Mouse (Mus musculus) heart, embryonic 10.5 days (tissue): ENCODE results near the gene Nup133. TPM values are rescaled to one million over a fixed set of nuclear protein-coding genes. Genes with fewer than 3 reads are reported as not detected.

ENCODE experiments used
- DNase-seq: peaks from one replicate; pipeline ENCODE4 v3.0.0-alpha.2; 2017; ENCODE audit warnings: low spot score
- H3K27ac ChIP-seq: fragments of 300-500 bp; sonication (generic); 2 replicates; pipeline ENCODE4 v1.5.1; 2016; ENCODE audit warnings: mild to moderate bottlenecking
- H3K27me3 ChIP-seq: fragments of 300-500 bp; sonication (generic); 2 replicates; pipeline ENCODE4 v1.6.1; 2016; ENCODE audit warnings: mild to moderate bottlenecking; ENCODE audit not compliant: poor library complexity, insufficient read depth, severe bottlenecking
- H3K36me3 ChIP-seq: fragments of 300-500 bp; sonication (generic); 2 replicates; pipeline ENCODE4 v1.6.1; 2016; ENCODE audit warnings: mild to moderate bottlenecking, moderate library complexity
- H3K4me1 ChIP-seq: fragments of 300-500 bp; sonication (generic); 2 replicates; pipeline ENCODE4 v1.6.1; 2016; ENCODE audit warnings: mild to moderate bottlenecking
- H3K4me3 ChIP-seq: fragments of 300-500 bp; sonication (generic); 2 replicates; pipeline ENCODE4 v1.5.1; 2016; ENCODE audit warnings: mild to moderate bottlenecking, moderate library complexity
- H3K9me3 ChIP-seq: fragments of 300-500 bp; sonication (generic); 2 replicates; pipeline ENCODE4 v1.6.1; 2016; ENCODE audit warnings: mild to moderate bottlenecking, moderate library complexity
- WGBS: fragments of 180-500 bp; shearing (Covaris S2); methylation state at CpG from one replicate; pipeline ENCODE4 v1.1.7; 2016; 5-methylcytosine and 5-hydroxymethylcytosine counted together
- polyA plus RNA-seq: library from polyadenylated mRNA; unstranded; fragments of >200 nt; fragmentation: Nextera tagmentation; extraction: Ambion mirVana; gene quantifications from 2 replicates; pipeline ENCODE4 v1.2.1, GENCODE M21; 2016

Gene Nup133
- polyA plus RNA-seq, 1 experiment from 2014 or later: 37.8 TPM

DNA sequence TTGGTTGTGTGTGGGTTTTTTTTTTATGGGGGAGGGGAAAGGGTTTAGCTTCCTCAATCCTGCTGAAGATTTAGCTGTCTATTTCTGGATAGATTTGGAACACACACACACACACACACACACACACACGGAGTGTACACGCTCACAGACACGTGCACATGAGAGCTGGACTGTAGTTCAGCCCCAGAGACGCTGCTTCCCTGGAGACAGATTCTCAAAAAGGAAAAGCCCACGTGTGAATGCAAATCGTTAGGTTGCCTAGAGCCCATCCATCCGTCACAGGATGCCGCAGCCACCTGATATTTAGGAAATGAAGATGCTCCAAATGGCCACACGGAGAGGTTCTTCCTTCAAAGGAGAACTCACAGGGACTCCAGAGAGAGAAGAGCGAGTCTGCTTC lies 68.8 kb downstream of the Nup133 start:
- WGBS: 71% methylated on average over 10 of the region's 10 CpGs

DNA sequence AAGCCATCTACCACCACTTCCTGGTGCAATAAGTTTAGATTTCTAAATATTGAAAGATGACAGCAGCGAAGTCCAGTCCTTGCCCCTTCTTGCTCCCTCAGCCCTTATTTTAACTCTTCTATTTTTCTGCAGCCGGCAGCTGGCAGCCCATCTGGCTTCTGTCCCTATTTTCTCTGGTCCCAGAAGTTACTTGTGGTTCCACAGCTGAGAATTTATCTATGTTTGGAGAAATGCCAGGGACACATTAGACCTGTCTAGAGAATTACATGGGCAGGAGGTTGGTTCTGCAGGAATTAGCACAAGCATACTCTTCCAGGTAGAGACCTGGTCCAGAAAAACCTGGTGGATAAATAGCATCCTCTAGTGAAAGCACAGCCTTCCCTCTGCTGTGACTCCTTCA lies 71.2 kb downstream of the Nup133 start:
- H3K4me1 ChIP-seq: peaks cover 26% of the 10 kb centered on the region
- H3K36me3 ChIP-seq: no peaks in the 10 kb centered on the region
- H3K4me3 ChIP-seq: no peak overlapping the region
- H3K9me3 ChIP-seq: no peaks in the 10 kb centered on the region
- 0 out of 2 replicates have a peak, but pooled peaks cover 3% of the 10 kb centered on the region for H3K27me3 ChIP-seq
- no peak for DNase-seq
- WGBS: 70% methylated on average over 2 of the region's 2 CpGs
- no peak overlapping the region for H3K27ac ChIP-seq

More for the DNA sequence above, 68.8 kb downstream of the Nup133 start:
- no peak for DNase-seq
- Histone ChIP-seq H3K4me1 (peaks cover 42% of the 10 kb centered on the region), H3K27me3 (peaks cover 24% of the 10 kb centered on the region; the same call in 1 of the 2 replicates), H3K9me3 (no peaks in the 10 kb centered on the region), H3K4me3 (no peak overlapping the region), H3K27ac (no peak overlapping the region), H3K36me3 (no peaks in the 10 kb centered on the region)

DNA sequence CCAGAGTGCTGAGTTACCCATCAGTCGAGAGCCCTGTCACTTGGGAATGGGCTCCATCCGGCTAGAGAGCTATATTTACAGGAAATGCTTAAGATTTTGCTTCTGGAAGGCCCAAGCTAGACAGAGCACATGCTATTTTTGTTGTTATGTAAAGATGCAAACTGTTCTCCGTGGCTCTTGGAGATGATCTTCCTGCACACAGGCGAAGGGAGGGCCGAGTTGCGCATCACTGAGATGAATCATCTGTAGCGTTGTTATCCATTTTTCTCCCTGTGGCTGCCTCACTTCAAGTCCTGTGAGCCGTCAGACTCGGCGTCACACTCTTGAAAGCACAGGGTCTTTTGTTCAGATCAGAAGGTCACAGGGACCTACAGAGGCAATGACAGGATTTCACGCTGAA lies 74.7 kb downstream of the Nup133 start:
- Histone ChIP-seq H3K9me3 (no peaks in the 10 kb centered on the region), H3K27me3 (no peaks in the 10 kb centered on the region), H3K27ac (no peak overlapping the region), H3K4me1 (peaks cover 27% of the 10 kb centered on the region), H3K4me3 (no peak overlapping the region), H3K36me3 (no peaks in the 10 kb centered on the region)
- 71% methylated on average over 11 of the region's 11 CpGs for WGBS
- DNase-seq: no peak

DNA sequence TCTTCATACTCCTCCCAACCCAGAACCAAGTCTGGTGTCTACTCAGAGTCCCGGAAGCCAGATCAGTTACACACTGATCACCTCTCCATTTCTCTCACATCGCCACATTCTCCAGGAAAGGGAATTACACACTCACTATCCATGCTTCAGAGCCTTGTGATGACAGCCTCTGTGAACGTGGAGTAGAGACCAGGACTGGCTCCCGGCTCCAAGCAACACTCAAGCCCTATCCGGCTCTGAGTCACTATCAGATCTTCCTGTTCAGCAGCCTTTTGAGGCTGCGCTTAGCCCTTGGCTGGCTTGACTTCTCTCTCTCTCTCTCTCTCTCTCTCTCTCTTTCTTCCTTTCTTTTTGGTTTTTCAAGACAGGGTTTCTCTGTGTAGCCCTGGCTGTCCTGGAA lies 75.7 kb downstream of the Nup133 start:
- WGBS: 39% methylated on average over 6 of the region's 6 CpGs
- no peak for DNase-seq
- H3K27me3 ChIP-seq: no peaks in the 10 kb centered on the region
- H3K36me3 ChIP-seq: no peaks in the 10 kb centered on the region
- peak overlapping the region; percentile 24; the same call in 1 of the 2 replicates for H3K27ac ChIP-seq
- H3K9me3 ChIP-seq: no peaks in the 10 kb centered on the region
- peaks cover 25% of the 10 kb centered on the region for H3K4me1 ChIP-seq
- H3K4me3 ChIP-seq: no peak overlapping the region

DNA sequence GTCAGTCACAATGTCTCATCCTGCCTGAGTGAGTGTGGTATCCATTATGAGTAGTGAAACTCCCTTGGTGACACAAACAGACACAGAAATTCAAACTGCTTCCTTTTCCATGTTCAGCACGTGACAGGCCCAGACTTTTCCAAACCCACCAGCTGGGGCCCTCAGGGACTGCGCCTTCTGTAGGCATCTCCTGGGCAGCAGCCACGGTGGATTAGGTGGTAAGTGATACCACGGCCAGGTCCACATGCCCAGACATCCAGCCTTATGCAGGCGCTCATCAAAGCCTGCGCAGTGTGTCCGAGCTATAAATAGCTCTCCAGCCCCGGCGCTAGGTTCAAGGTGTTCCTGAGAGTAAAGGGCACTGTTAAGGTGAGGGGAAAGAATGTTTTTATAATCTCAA lies 77.0 kb downstream of the Nup133 start:
- Histone ChIP-seq H3K27me3 (no peaks in the 10 kb centered on the region), H3K4me1 (peaks cover 22% of the 10 kb centered on the region), H3K9me3 (no peaks in the 10 kb centered on the region), H3K27ac (no peak overlapping the region), H3K36me3 (no peaks in the 10 kb centered on the region), H3K4me3 (no peak overlapping the region)
- no peak for DNase-seq
- 45% methylated on average over 9 of the region's 9 CpGs for WGBS

DNA sequence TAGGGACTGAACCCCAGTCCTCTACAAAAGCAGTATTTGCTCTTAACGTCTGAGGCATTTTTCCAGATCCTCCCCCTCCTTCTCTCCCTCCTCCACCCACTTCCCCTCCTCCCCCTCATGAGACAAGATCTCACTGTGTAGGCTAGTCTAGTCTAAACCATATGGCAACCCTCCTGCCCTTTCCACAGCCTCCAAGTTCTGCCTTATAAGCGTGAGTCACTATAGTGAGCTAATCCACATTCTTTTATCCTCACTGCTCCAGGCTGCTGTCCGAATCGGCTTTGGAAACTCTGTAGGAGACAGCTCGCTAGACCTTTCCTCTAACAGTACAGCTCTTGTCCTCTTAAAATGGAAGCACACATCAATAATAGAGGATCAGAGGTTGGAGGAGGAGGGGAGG lies 82.1 kb downstream of the Nup133 start:
- Histone ChIP-seq H3K27me3 (peaks cover 20% of the 10 kb centered on the region; the same call in 1 of the 2 replicates), H3K27ac (no peak overlapping the region), H3K36me3 (no peaks in the 10 kb centered on the region), H3K9me3 (no peaks in the 10 kb centered on the region), H3K4me3 (no peak overlapping the region), H3K4me1 (peaks cover 9% of the 10 kb centered on the region)
- no peak for DNase-seq
- WGBS: 30% methylated on average over 5 of the region's 5 CpGs

DNA sequence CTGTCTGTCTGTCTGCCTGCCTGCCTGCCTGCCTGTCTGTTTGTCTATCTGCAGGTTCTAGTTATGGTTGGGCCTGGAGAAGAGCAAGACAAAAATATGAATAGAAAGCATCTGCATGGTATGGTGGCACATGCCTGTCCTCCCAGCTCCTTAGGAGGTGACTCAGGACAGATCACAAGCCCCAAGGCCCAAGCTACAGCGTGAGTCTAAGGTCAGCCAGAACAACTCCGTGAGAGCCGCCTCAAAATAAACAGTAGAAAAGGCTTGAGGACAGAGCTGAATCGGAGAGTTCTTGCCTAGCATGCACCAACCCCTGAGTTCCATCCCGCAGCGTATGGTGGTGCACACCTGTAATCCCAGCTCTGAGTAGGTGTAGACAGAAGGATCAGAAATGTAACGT lies 83.3 kb downstream of the Nup133 start:
- no peak overlapping the region for H3K27ac ChIP-seq
- peaks cover 7% of the 10 kb centered on the region for H3K4me1 ChIP-seq
- H3K9me3 ChIP-seq: no peaks in the 10 kb centered on the region
- peaks cover 32% of the 10 kb centered on the region; the same call in 1 of the 2 replicates for H3K27me3 ChIP-seq
- WGBS: 80% methylated on average over 7 of the region's 7 CpGs
- no peaks in the 10 kb centered on the region for H3K36me3 ChIP-seq
- H3K4me3 ChIP-seq: no peak overlapping the region
- no peak for DNase-seq

DNA sequence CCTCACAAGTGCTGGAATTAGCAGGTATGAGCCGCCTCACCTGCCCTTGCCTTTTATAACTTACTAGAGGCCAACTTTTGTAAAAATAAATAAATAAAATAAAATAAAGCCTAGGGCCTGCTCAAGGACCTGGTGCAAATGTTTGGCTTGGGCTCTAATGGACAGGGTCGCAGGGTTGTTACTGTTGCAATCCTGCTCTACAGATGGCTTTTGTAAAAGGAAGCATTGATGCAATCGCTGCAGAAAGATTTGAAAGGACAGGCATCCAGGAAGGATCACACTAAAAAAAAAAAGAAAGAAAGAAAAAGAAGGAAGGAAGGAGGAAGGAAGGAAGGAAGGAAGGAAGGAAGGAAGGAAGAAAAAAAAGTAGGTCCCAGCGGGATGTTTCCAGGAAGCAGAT lies 88.7 kb downstream of the Nup133 start:
- no peak for DNase-seq
- Histone ChIP-seq H3K36me3 (no peaks in the 10 kb centered on the region), H3K27me3 (peaks cover 33% of the 10 kb centered on the region), H3K27ac (no peak overlapping the region), H3K4me3 (0 out of 2 replicates have a peak overlapping the region, but pooled peaks have one; percentile 91), H3K9me3 (no peaks in the 10 kb centered on the region), H3K4me1 (peaks cover 13% of the 10 kb centered on the region)
- WGBS: 75% methylated on average over 4 of the region's 4 CpGs

DNA sequence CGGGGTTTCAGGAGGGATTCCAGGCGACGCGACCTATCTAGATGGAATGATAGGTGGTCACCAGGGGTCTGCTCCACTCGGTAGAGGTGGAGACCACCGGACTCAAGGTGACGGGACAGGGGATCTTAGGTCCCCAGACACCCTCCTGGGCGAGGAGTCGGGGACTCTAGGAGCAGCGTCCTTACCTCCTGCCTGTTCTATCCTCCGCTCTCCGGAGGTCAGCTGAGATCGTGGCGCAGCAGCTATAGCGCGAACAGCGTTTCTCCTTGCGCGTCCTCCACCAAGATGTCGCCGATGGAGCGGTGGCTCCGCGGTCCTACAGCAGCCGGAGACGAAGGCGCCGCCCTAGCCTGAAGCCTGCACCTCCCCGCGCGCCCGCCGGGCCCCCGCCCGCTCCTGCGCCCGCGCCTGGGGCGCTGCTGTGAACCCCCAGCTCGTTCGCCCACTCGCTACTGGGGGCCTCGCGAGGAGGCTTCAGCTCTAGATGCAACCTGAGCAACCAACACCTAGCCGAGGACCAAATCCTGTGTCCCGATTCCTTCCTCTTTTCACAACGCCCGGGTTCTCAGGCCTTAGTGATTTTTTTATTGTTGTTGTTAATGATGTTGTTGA lies 89.3 kb downstream of the Nup133 start, which contains the start of gene Ccsap:
Gene Ccsap, minus strand, starts transcription at position 562 of the 612 bp plus-strand sequence.
- H3K9me3 ChIP-seq: no peaks in the 10 kb centered on the region
- peaks cover 32% of the 10 kb centered on the region for H3K27me3 ChIP-seq
- H3K4me3 ChIP-seq: peak within 1 kb of the TSS; percentile 91
- WGBS: 1% methylated on average over 48 of the region's 48 CpGs
- DNase-seq: no peak
- H3K4me1 ChIP-seq: peaks cover 13% of the 10 kb centered on the region
- peak within 1 kb of the TSS; percentile 90 for H3K27ac ChIP-seq
- no peaks in the 10 kb centered on the region for H3K36me3 ChIP-seq

DNA sequence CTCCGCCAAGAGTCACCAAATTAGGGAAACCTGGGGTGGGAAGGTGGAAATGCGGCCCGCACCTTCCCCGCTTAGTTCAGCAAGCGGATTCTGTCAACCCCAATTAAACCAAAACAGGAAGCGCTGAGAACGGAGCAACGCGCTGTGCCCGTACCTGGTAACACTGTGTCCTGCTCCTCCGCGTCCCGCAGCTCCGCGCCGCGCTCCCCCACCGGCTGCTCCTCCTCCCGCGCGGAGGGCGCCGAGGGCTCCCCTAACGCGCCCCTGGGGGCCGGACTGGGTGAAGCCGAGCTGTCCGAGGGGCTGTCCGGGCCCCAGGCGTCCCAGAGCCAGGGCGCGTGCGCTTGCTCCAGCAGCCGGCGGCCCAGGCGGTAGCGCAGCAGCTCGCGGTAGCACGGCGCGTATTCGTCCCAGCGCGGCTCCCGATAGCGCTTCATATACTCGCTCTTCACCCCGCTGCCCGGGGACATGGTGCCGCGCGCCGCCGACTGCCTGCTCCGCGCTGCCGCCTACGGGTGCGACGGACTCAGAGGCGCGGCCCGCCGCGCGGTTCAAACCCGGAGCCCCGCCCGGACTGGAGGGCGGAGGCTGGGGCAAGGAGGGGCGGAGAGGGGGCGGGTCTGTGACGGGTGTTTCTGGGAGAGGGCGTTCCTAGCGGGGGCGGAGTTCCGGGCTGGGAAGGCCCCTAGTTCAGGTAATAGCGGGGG lies 90.0 kb downstream of the Nup133 start:
- DNase-seq: peak; percentile 96
- peaks cover 10% of the 10 kb centered on the region for H3K4me1 ChIP-seq
- H3K27me3 ChIP-seq: peaks cover 31% of the 10 kb centered on the region
- H3K4me3 ChIP-seq: peak overlapping the region; percentile 91
- H3K36me3 ChIP-seq: no peaks in the 10 kb centered on the region
- H3K9me3 ChIP-seq: no peaks in the 10 kb centered on the region
- under 1% methylated on average over 79 of the region's 79 CpGs for whole genome bisulfite sequencing
- peak overlapping the region; percentile 90 for H3K27ac ChIP-seq

DNA sequence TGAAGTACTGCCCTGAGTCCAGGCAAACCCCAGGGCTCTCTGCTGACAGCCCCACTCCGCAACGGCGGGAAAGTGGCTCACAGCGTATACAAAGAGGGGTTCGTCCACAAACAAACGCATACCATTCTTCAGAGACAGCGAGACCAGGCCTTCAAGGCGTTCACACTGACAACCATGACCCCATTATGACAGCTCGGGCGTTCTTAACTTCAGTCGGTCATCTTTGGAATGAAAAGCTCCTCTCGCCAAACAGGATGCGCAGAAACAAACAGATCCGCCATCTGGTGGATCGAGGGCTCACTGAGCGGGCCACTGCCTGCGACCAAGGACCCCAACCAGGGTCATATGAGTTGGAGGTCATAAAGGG lies 90.5 kb downstream of the Nup133 start:
- WGBS: under 1% methylated on average over 17 of the region's 17 CpGs
- Histone ChIP-seq H3K4me3 (peak overlapping the region; percentile 91), H3K4me1 (0 out of 2 replicates have a peak, but pooled peaks cover 6% of the 10 kb centered on the region), H3K9me3 (no peaks in the 10 kb centered on the region), H3K27ac (peak overlapping the region; percentile 90), H3K36me3 (no peaks in the 10 kb centered on the region), H3K27me3 (peaks cover 27% of the 10 kb centered on the region)
- DNase-seq: peak; percentile 73

DNA sequence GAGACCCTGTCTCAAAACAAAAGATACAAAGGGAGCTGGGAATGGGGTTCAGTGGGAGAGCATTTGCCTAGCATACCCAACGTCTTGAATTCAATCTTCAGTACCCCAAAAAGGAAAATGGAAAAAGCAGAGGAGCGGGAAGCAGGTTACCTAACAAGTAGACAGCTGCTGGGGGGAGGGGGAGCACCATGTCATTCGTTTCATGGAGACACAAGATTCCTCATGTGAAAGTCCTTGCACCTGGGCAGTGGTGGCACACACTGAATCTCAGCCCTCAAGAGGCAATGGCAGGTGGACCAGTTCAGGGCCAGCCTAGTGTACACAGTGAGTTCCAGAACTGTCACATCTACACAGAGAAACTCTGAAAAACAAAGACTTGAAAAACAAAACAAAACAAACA lies 91.7 kb downstream of the Nup133 start:
- no peak overlapping the region for H3K27ac ChIP-seq
- no peak overlapping the region for H3K4me3 ChIP-seq
- H3K27me3 ChIP-seq: peaks cover 20% of the 10 kb centered on the region
- H3K4me1 ChIP-seq: 0 out of 2 replicates have a peak, but pooled peaks cover 6% of the 10 kb centered on the region
- H3K9me3 ChIP-seq: no peaks in the 10 kb centered on the region
- WGBS: 71% methylated on average over 3 of the region's 3 CpGs
- no peaks in the 10 kb centered on the region for H3K36me3 ChIP-seq
- DNase-seq: no peak

DNA sequence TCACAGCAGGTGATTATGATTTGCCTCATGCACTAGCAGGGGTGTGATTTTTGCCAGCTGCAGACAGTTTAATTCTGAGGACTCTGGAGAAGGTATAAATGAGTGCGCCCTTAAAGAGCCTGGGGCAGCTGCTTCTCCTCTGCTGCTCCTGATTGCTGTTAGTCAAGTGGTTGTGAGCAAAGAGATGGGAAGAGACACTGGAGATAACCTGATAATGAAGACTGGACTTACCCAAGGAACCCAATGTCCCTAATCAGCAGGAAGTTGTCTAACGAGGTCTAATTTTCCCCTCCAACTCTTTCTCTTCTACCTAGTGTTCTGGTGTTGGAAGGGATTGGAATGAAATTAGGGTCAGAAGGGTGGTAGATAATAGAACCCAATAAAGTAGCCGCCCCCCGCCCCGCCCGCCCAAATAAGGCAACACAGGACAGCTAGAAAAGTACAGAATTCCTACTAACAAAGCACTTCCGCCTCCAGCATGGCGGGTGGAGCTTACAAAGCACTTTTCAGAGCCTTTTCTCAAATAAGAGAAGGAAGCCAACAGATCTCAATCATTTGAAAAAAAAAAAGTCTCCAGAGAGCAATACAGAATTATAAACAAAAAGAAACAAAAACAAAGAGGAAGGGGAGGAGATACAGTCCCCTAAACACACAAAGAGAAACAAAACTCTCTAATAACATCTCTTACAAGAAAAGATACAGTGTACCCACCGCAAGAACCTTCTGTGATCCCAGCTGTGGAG lies 94.2 kb downstream of the Nup133 start:
- H3K27ac ChIP-seq: no peak overlapping the region
- DNase-seq: no peak
- H3K4me3 ChIP-seq: no peak overlapping the region
- peaks cover 7% of the 10 kb centered on the region; the same call in 1 of the 2 replicates for H3K4me1 ChIP-seq
- H3K36me3 ChIP-seq: no peaks in the 10 kb centered on the region
- H3K9me3 ChIP-seq: no peaks in the 10 kb centered on the region
- no peaks in the 10 kb centered on the region for H3K27me3 ChIP-seq
- WGBS: 88% methylated on average over 9 of the region's 9 CpGs
